Mouse (Mus musculus): ENCODE measurements around the gene Hnrnpul1.

GRCm38 (mm10) chr7:25687811-25688401, 66.7 kb downstream of the Hnrnpul1 start:
- no peak for TF ChIP-seq CTCF (IDR thresholded peaks at IDR 0.05; ENCODE audit: borderline replicate concordance, extremely low read depth, insufficient read depth, insufficient read length)
- TF ChIP-seq POLR2A (IDR thresholded peaks at IDR 0.05; ENCODE audit: borderline replicate concordance, extremely low read depth, insufficient read depth, insufficient read length, poor library complexity, severe bottlenecking): no peak

All from brain, embryonic 14.5 days (tissue).